Mouse (Mus musculus) v-Abl transformed pro-B cells (cell line): ENCODE results near the gene Gm16381.
"Not testable (repeated sequence)": the region's sequence is repeated elsewhere in the genome, so short reads cannot be mapped to it uniquely, and the experiment has no call there.

ENCODE experiments used
- in situ Hi-C, 2 experiments: fragments of 400-800 bp; cut with MboI; formaldehyde crosslinking; loops; one replicate each; pipeline ENCODE4 v1.15.1; 2025; ENCODE audit not compliant: unreplicated experiment in 2 of 2

The Gm16381 gene

DNA sequence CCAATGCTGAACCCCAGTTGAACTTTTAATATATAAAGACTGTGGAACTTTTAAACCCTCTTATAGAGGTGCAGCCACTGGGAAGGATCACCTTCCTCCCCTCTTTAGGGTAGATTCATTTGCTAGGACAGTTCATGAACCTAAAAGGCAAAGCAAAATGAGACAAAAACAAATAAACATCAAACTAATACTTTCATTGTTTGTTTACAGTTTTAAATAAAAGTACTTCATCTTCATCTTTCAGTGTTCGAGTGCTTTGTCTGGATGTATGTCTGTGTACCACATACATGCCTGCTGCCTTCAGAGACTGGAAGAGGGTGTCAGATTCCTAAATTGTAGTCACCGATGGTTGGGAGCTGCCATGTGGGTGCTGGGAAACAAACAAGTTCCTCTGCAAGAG lies at the start of gene Gm16381:
Gene Gm16381 (minus strand): TSS at position 101 of the 400 bp plus-strand sequence.
- in situ Hi-C loops, result not testable (repeated sequence)

- in situ Hi-C loops, result not testable (repeated sequence)
Observed at GRCm38 (mm10) chr12:87652916-87653703, 8.7 kb upstream of the Gm16381 start.

DNA sequence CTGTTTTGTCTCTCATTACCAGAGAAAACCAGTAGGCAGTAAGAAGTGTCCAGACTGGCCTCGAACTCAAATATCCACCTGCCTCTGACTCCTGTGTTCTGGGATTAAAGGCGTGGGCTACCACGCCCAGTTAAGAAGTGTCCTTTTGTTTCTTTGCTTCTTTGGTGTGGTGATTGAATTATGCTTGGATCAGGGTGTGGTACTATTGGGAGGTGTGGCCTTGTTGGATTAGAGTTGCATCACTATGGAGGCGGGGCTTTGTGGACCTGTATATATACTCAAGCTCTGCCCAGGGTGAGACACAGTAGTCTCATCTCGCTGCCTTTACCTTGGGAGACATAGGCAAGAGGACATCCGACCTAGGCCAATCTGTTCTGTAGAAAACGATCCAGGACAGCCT lies 25.9 kb downstream of the Gm16381 start, which contains the start of gene Gm4027:
Gene Gm4027 (plus strand): TSS at position 301 of the 400 bp plus-strand sequence.
- in situ Hi-C loops, result not testable (repeated sequence)

- in situ Hi-C loops, result not testable (repeated sequence)
Observed at GRCm38 (mm10) chr12:87602388-87602787, 42.0 kb downstream of the Gm16381 start, which contains the start of gene Oog1. Gene Oog1, plus strand, starts transcription at chr12:87602688.

DNA sequence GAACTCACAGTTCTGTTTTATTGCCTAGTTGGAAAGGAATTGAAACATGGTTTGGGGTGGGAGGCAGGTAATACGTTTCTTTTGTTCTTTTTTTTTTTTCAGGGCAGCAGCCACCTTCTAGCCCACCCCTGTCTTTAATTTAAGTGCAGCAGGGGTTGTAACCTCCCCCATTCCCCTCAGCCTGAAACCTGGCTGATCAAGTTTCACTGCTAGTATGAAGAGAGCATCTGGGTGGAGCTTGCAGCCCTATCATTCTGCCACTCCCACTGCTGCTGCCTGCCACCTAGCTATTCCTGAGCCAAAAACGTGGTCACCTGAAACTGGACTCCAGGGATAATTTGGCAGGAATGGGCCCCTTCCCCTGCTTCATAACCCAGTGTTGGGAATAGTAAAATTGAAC lies 43.0 kb downstream of the Gm16381 start:
- in situ Hi-C loops, result not testable (repeated sequence)
